ENCODE assay signal across 19 mouse cellular contexts in genomic region chr14:33317946-33318345, GRCm38 (mm10).
DNase-seq lines count a peak whose midpoint lies in the region; ATAC-seq and TF ChIP-seq lines count a peak whose summit lies in the region.
"Had no signal": no experiment of that assay in that cellular context is flagged by ENCODE, and none has a peak within 500 bp of the region (broad histone marks: within the 10 kb centered on the region; RNA-seq: fewer than 3 reads in every experiment).

No protein-coding gene starts in this region.

- no peaks in the 10 kb centered on the region for H3K9me3 ChIP-seq in heart, embryonic 13.5 days
- H3K9me3 ChIP-seq in kidney, postnatal 0 days (replicated peaks; ENCODE audit: low read length), result no peaks in the 10 kb centered on the region
- H3K9me3 ChIP-seq in midbrain, embryonic 14.5 days (ENCODE audit: control insufficient read depth, low read length), result no peaks in the 10 kb centered on the region
- H3K9me3 ChIP-seq in midbrain, embryonic 13.5 days, result no peaks in the 10 kb centered on the region
- no peaks in the 10 kb centered on the region for H3K9me3 ChIP-seq in stomach, postnatal 0 days (ENCODE audit: control insufficient read depth, low read length)
- H3K9me3 ChIP-seq: embryonic facial prominence, embryonic 12.5 days; hindbrain, embryonic 12.5 days; liver, embryonic 13.5 days; midbrain, embryonic 12.5 days had no signal

- H3K9ac ChIP-seq in heart, embryonic 13.5 days, result peak overlapping the region; percentile 58
- no peak overlapping the region for H3K9ac ChIP-seq in kidney, postnatal 0 days (ENCODE audit: low read depth, low read length)
- H3K9ac ChIP-seq in midbrain, embryonic 14.5 days (replicated peaks; ENCODE audit: low read length), result no peak overlapping the region
- H3K9ac ChIP-seq in midbrain, embryonic 13.5 days (replicated peaks), result no peak overlapping the region
- H3K9ac ChIP-seq in stomach, postnatal 0 days (ENCODE audit: low read length), result no peak overlapping the region
- H3K9ac ChIP-seq: embryonic facial prominence, embryonic 12.5 days; hindbrain, embryonic 12.5 days; liver, embryonic 13.5 days; midbrain, embryonic 12.5 days had no signal

- no peak for TF ChIP-seq CTCF in kidney, postnatal 0 days (IDR thresholded peaks at IDR 0.05; ENCODE audit: low read depth)
- TF ChIP-seq CTCF in stomach, postnatal 0 days (IDR thresholded peaks at IDR 0.05; ENCODE audit: low read depth), result no peak

- H3K4me1 ChIP-seq in heart, embryonic 13.5 days, result peaks cover 26% of the 10 kb centered on the region
- peaks cover 5% of the 10 kb centered on the region for H3K4me1 ChIP-seq in kidney, postnatal 0 days (replicated peaks; ENCODE audit: insufficient read depth, low read length)
- 0 out of 2 replicates have a peak, but pooled peaks cover 7% of the 10 kb centered on the region for H3K4me1 ChIP-seq in midbrain, embryonic 14.5 days (ENCODE audit: control insufficient read depth, insufficient read depth, low read length)
- H3K4me1 ChIP-seq in midbrain, embryonic 13.5 days (replicated peaks), result peaks cover 18% of the 10 kb centered on the region
- H3K4me1 ChIP-seq in stomach, postnatal 0 days (replicated peaks; ENCODE audit: control insufficient read depth, insufficient read depth), result peaks cover 6% of the 10 kb centered on the region; the same call in 1 of the 2 replicates

- no peak for TF ChIP-seq EP300 in stomach, postnatal 0 days (optimal IDR thresholded peaks at IDR 0.05)

- H3K27ac ChIP-seq in heart, embryonic 13.5 days (replicated peaks), result peak overlapping the region; percentile 39
- H3K27ac ChIP-seq in kidney, postnatal 0 days, result peak overlapping the region; percentile 6; the same call in 1 of the 2 replicates
- no peak overlapping the region for H3K27ac ChIP-seq in midbrain, embryonic 14.5 days (replicated peaks; ENCODE audit: low read depth, low read length)
- no peak overlapping the region for H3K27ac ChIP-seq in midbrain, embryonic 13.5 days
- no peak overlapping the region for H3K27ac ChIP-seq in stomach, postnatal 0 days (replicated peaks)
- H3K27ac ChIP-seq: embryonic facial prominence, embryonic 12.5 days; hindbrain, embryonic 12.5 days; left cerebral cortex, adult 2 months; macrophage; midbrain, embryonic 12.5 days had no signal

- H3K4me3 ChIP-seq in heart, embryonic 13.5 days, result no peak overlapping the region
- no peak overlapping the region for H3K4me3 ChIP-seq in kidney, postnatal 0 days (replicated peaks; ENCODE audit: low read depth, low read length)
- no peak overlapping the region for H3K4me3 ChIP-seq in midbrain, embryonic 14.5 days (replicated peaks; ENCODE audit: low read depth, low read length)
- H3K4me3 ChIP-seq in midbrain, embryonic 13.5 days (replicated peaks), result no peak overlapping the region
- no peak overlapping the region for H3K4me3 ChIP-seq in stomach, postnatal 0 days (ENCODE audit: low read depth, low read length)
- H3K4me3 ChIP-seq: embryonic facial prominence, embryonic 12.5 days; hindbrain, embryonic 12.5 days; left cerebral cortex, adult 2 months; liver, embryonic 13.5 days; midbrain, embryonic 12.5 days had no signal

- 41% methylated on average over 6 of the region's 6 CpGs for WGBS in heart, embryonic 13.5 days
- WGBS in kidney, postnatal 0 days, result 29% methylated on average over 6 of the region's 6 CpGs
- 47% methylated on average over 6 of the region's 6 CpGs for WGBS in midbrain, embryonic 14.5 days
- 46% methylated on average over 6 of the region's 6 CpGs for WGBS in midbrain, embryonic 13.5 days
- 34% methylated on average over 6 of the region's 6 CpGs for WGBS in stomach, postnatal 0 days

- ATAC-seq in heart, embryonic 13.5 days (ENCODE audit: extremely low read depth, insufficient number of reproducible peaks, low FRiP score, low TSS enrichment), result no peak
- ATAC-seq in kidney, postnatal 0 days (replicated peaks; ENCODE audit: low FRiP score, low read depth), result no peak
- no peak for ATAC-seq in midbrain, embryonic 14.5 days (ENCODE audit: low FRiP score, low TSS enrichment)
- no peak for ATAC-seq in midbrain, embryonic 13.5 days
- no peak for ATAC-seq in stomach, postnatal 0 days (ENCODE audit: low FRiP score, low TSS enrichment)
- ATAC-seq: activated CD4-positive, CD25-positive, alpha-beta regulatory T cell, adult 4 months; Patski had no signal

- peaks cover 69% of the 10 kb centered on the region for H3K27me3 ChIP-seq in heart, embryonic 13.5 days (replicated peaks)
- no peaks in the 10 kb centered on the region for H3K27me3 ChIP-seq in kidney, postnatal 0 days (ENCODE audit: insufficient read depth, low read length)
- H3K27me3 ChIP-seq in midbrain, embryonic 14.5 days (ENCODE audit: control insufficient read depth, insufficient read depth, low read length), result peaks cover 28% of the 10 kb centered on the region
- H3K27me3 ChIP-seq in midbrain, embryonic 13.5 days, result peaks cover 62% of the 10 kb centered on the region
- no peaks in the 10 kb centered on the region for H3K27me3 ChIP-seq in stomach, postnatal 0 days (ENCODE audit: control insufficient read depth, insufficient read depth, low read length)
- H3K27me3 ChIP-seq: Patski had no signal

- no peak for DNase-seq in heart, adult 9 months (ENCODE audit: low spot score in 2 of 2)
- DNase-seq in kidney, postnatal 0 days (ENCODE audit: low spot score), result peak; percentile 76
- DNase-seq in kidney, postnatal 25 days, result no peak
- DNase-seq in midbrain, embryonic 14.5 days, result peak; percentile 17
- DNase-seq in stomach, postnatal 0 days (ENCODE audit: low spot score), result no peak
- DNase-seq: adrenal gland, postnatal 25 days; cerebellum, adult 8-10 months; kidney, adult 11 months; liver, embryonic 13.5 days; right cerebral cortex, adult 18-20 months had no signal

- no peak overlapping the region for H3K4me2 ChIP-seq in heart, embryonic 13.5 days
- no peak overlapping the region for H3K4me2 ChIP-seq in kidney, postnatal 0 days (ENCODE audit: low read length)
- H3K4me2 ChIP-seq in midbrain, embryonic 14.5 days (ENCODE audit: low read length), result no peak overlapping the region
- H3K4me2 ChIP-seq in midbrain, embryonic 13.5 days (replicated peaks), result no peak overlapping the region
- 0 out of 2 replicates have a peak overlapping the region, but pooled peaks have one; percentile 8 for H3K4me2 ChIP-seq in stomach, postnatal 0 days (replicated peaks; ENCODE audit: low read depth)
- H3K4me2 ChIP-seq: embryonic facial prominence, embryonic 12.5 days; hindbrain, embryonic 12.5 days; liver, embryonic 13.5 days; midbrain, embryonic 12.5 days had no signal

- no peaks in the 10 kb centered on the region for H3K36me3 ChIP-seq in heart, embryonic 13.5 days
- H3K36me3 ChIP-seq in kidney, postnatal 0 days (ENCODE audit: insufficient read depth, low read length), result no peaks in the 10 kb centered on the region
- no peaks in the 10 kb centered on the region for H3K36me3 ChIP-seq in midbrain, embryonic 14.5 days (ENCODE audit: control insufficient read depth, insufficient read depth, low read length)
- no peaks in the 10 kb centered on the region for H3K36me3 ChIP-seq in midbrain, embryonic 13.5 days
- H3K36me3 ChIP-seq in stomach, postnatal 0 days (ENCODE audit: control insufficient read depth, insufficient read depth, low read length), result no peaks in the 10 kb centered on the region
- H3K36me3 ChIP-seq: embryonic facial prominence, embryonic 12.5 days; hindbrain, embryonic 12.5 days; liver, embryonic 13.5 days; midbrain, embryonic 12.5 days had no signal

Comparison
In these comparisons a context has a peak if more than half of its experiments do, and no peak if none do; other contexts are left out.
1. DNase-seq: peak in kidney, postnatal 0 days (single experiment) and midbrain, embryonic 14.5 days (single experiment); none in heart, adult 9 months (0 of 2), kidney, postnatal 25 days (0 of 2) and stomach, postnatal 0 days (single experiment).
2. H3K27ac ChIP-seq: peak in heart, embryonic 13.5 days (single experiment) and kidney, postnatal 0 days (single experiment); none in midbrain, embryonic 14.5 days (single experiment), midbrain, embryonic 13.5 days (single experiment) and stomach, postnatal 0 days (single experiment).